Mouse (Mus musculus): ENCODE measurements around the gene Drc3.

DNA sequence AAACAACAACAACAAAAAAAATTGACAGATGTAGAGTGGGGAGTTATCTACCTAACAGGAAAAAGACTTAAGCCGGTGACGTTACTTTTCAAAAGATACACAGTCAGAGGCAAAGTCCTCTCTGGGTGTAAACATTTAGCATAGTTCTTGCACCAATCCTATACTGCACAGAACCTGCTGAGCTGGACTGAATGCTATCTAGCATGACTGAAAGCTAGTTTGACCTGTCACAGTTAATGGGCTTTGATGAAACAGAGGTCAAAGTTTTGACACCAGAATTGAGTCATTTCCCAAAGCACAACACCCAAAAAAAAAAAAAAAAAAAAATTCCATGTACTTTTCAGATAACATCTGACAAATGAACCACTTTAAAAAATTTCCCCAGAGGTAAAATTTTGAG lies 2.8 kb downstream of the Drc3 start:
- TF ChIP-seq CTCF (IDR thresholded peaks at IDR 0.05; ENCODE audit: control insufficient read depth, insufficient read depth, insufficient replicate concordance, low read depth, low read length), result no peak
- no peak for TF ChIP-seq POLR2A (IDR thresholded peaks at IDR 0.05; ENCODE audit: control insufficient read depth, low read depth, low read length)

Measured in testis, adult 2 months (tissue).